Mouse (Mus musculus) MEL (cell line): ENCODE data around the gene Ssh2. TPM values are rescaled to one million over a fixed set of nuclear protein-coding genes. Genes with fewer than 3 reads are reported as not detected.

Source experiments
- DNase-seq: peaks from one replicate; pipeline ENCODE4 v3.0.0; 2011; ENCODE audit warnings: low read depth, low spot score
- H3K27ac ChIP-seq: 2 replicates; pipeline ENCODE4 v1.5.1; 2012; ENCODE audit warnings: low read depth, mild to moderate bottlenecking, control low read depth, low read length, moderate library complexity; ENCODE audit not compliant: control insufficient read depth
- H3K27me3 ChIP-seq, 2 experiments: fragments of 150-350 bp in 1 of 2; sonication (generic) in 1 of 2; 2 replicates each; pipeline ENCODE4 v1.6.1; 2012; ENCODE audit warnings: low read length in 2 of 2, mild to moderate bottlenecking in 2 of 2, improper control_type of control experiment in 1 of 2, moderate library complexity in 1 of 2; ENCODE audit not compliant: insufficient read depth in 2 of 2, control insufficient read depth in 1 of 2
- H3K36me3 ChIP-seq, 2 experiments: 2 replicates each; pipeline ENCODE4 v1.6.1; 2012 to 2014; ENCODE audit warnings: low read length in 2 of 2, improper control_type of control experiment in 1 of 2, inconsistent platforms in 1 of 2, mild to moderate bottlenecking in 1 of 2; ENCODE audit not compliant: insufficient read depth in 2 of 2, control insufficient read depth in 1 of 2
- H3K4me1 ChIP-seq, 2 experiments: fragments of 150-350 bp in 1 of 2; sonication (generic) in 1 of 2; 2 replicates each; pipeline ENCODE4 v1.6.1; 2012; ENCODE audit warnings: low read length in 2 of 2, improper control_type of control experiment in 1 of 2, mild to moderate bottlenecking in 1 of 2; ENCODE audit not compliant: insufficient read depth in 2 of 2, control insufficient read depth in 1 of 2
- H3K4me3 ChIP-seq, 2 experiments: fragments of 150-350 bp in 1 of 2; sonication (generic) in 1 of 2; 2 replicates each; pipeline ENCODE4 v1.5.1; 2012; ENCODE audit warnings: low read depth in 2 of 2, low read length in 2 of 2, mild to moderate bottlenecking in 2 of 2, moderate library complexity in 2 of 2, control low read depth in 1 of 2, improper control_type of control experiment in 1 of 2; ENCODE audit not compliant: control insufficient read depth in 1 of 2, insufficient read depth in 1 of 2
- H3K79me2 ChIP-seq: 2 replicates; pipeline ENCODE4 v1.6.1; 2012; ENCODE audit warnings: mild to moderate bottlenecking, low read length, moderate library complexity; ENCODE audit not compliant: control insufficient read depth, poor library complexity, insufficient read depth
- H3K9ac ChIP-seq: 2 replicates; pipeline ENCODE4 v1.6.1; 2012; ENCODE audit warnings: low read depth, mild to moderate bottlenecking, control low read depth, low read length, moderate library complexity; ENCODE audit not compliant: control insufficient read depth, poor library complexity, severe bottlenecking
- H3K9me3 ChIP-seq: fragments of 150-350 bp; sonication (generic); replicated peaks from 2 replicates; pipeline ENCODE4 v1.6.1; 2012; ENCODE audit warnings: mild to moderate bottlenecking, low read length, improper control_type of control experiment, moderate library complexity; ENCODE audit not compliant: insufficient read depth
- BHLHE40 ChIP-seq: IDR thresholded peaks from 2 replicates; pipeline ENCODE4 v1.6.1; 2012; ENCODE audit warnings: low read depth, mild to moderate bottlenecking, inconsistent platforms, low read length, improper control_type of control experiment, borderline replicate concordance
- CTCF ChIP-seq, 3 experiments: IDR thresholded peaks in 2 of 3; conservative IDR thresholded peaks in 1 of 3; 2 replicates each; pipeline ENCODE4 v1.5.1; 2011 to 2012; ENCODE audit warnings: low read length in 3 of 3, low read depth in 2 of 3, mild to moderate bottlenecking in 2 of 3, improper control_type of control experiment in 1 of 3, inconsistent platforms in 1 of 3, mixed read lengths in 1 of 3, moderate library complexity in 1 of 3; ENCODE audit not compliant: control insufficient read depth in 1 of 3, insufficient read depth in 1 of 3, poor library complexity in 1 of 3, severe bottlenecking in 1 of 3
- E2F4 ChIP-seq: IDR thresholded peaks from 2 replicates; pipeline ENCODE4 v1.6.1; 2011; ENCODE audit warnings: low read depth, low read length, improper control_type of control experiment, borderline replicate concordance
- ELF1 ChIP-seq: IDR thresholded peaks from 2 replicates; pipeline ENCODE4 v1.6.1; 2014; ENCODE audit warnings: low read depth, mild to moderate bottlenecking, inconsistent platforms, low read length, improper control_type of control experiment, moderate library complexity
- EP300 ChIP-seq, 2 experiments: IDR thresholded peaks; 2 replicates each; pipeline ENCODE4 v1.6.1; 2011; ENCODE audit warnings: improper control_type of control experiment in 2 of 2, low read length in 2 of 2, low read depth in 1 of 2, mild to moderate bottlenecking in 1 of 2
- ETS1 ChIP-seq: IDR thresholded peaks from 2 replicates; pipeline ENCODE4 v1.6.1; 2012; ENCODE audit warnings: low read depth, mild to moderate bottlenecking, inconsistent platforms, low read length, improper control_type of control experiment, moderate library complexity
- GABPA ChIP-seq: IDR thresholded peaks from 2 replicates; pipeline ENCODE4 v1.6.1; 2012; ENCODE audit warnings: low read depth, mild to moderate bottlenecking, inconsistent platforms, low read length, improper control_type of control experiment, moderate library complexity
- MAFK ChIP-seq: IDR thresholded peaks from 2 replicates; pipeline ENCODE4 v1.6.1; 2011; ENCODE audit warnings: low read depth, mild to moderate bottlenecking, low read length, improper control_type of control experiment, borderline replicate concordance
- MEF2A ChIP-seq: IDR thresholded peaks from 2 replicates; pipeline ENCODE4 v1.6.1; 2014; ENCODE audit warnings: low read depth, mild to moderate bottlenecking, inconsistent platforms, low read length, improper control_type of control experiment; ENCODE audit not compliant: poor library complexity, insufficient replicate concordance, severe bottlenecking; ENCODE audit errors: extremely low read depth
- MXI1 ChIP-seq: IDR thresholded peaks from 2 replicates; pipeline ENCODE4 v1.6.1; 2011; ENCODE audit warnings: mild to moderate bottlenecking, low read depth, low read length, improper control_type of control experiment
- MYC ChIP-seq: IDR thresholded peaks from 2 replicates; pipeline ENCODE4 v1.6.1; 2011; ENCODE audit warnings: low read depth, mild to moderate bottlenecking, low read length, improper control_type of control experiment, moderate library complexity
- NELFE ChIP-seq: IDR thresholded peaks from 2 replicates; pipeline ENCODE4 v1.6.1; 2011; ENCODE audit warnings: low read depth, low read length, improper control_type of control experiment
- NRF1 ChIP-seq: IDR thresholded peaks from 2 replicates; pipeline ENCODE4 v1.6.1; 2014; ENCODE audit warnings: low read depth, mild to moderate bottlenecking, inconsistent platforms, low read length, improper control_type of control experiment, moderate library complexity; ENCODE audit not compliant: poor library complexity, insufficient read depth, severe bottlenecking
- POLR2A ChIP-seq, 2 experiments: IDR thresholded peaks; 2 replicates each; pipeline ENCODE4 v1.6.1; 2011 to 2012; ENCODE audit warnings: low read length in 2 of 2, mild to moderate bottlenecking in 2 of 2, control low read depth in 1 of 2, improper control_type of control experiment in 1 of 2, low read depth in 1 of 2, moderate library complexity in 1 of 2; ENCODE audit not compliant: control insufficient read depth in 1 of 2, insufficient read depth in 1 of 2, poor library complexity in 1 of 2
- POLR2AphosphoS5 ChIP-seq: IDR thresholded peaks from 2 replicates; pipeline ENCODE4 v1.6.1; 2012; ENCODE audit warnings: low read depth, borderline replicate concordance, mild to moderate bottlenecking, inconsistent platforms, low read length, moderate library complexity, mixed read lengths
- RAD21 ChIP-seq: IDR thresholded peaks from 2 replicates; pipeline ENCODE4 v1.6.1; 2011; ENCODE audit warnings: mild to moderate bottlenecking, low read depth, low read length, improper control_type of control experiment
- SIN3A ChIP-seq: IDR thresholded peaks from 2 replicates; pipeline ENCODE4 v1.6.1; 2012; ENCODE audit warnings: low read length, improper control_type of control experiment, inconsistent platforms
- SMC3 ChIP-seq: IDR thresholded peaks from 2 replicates; pipeline ENCODE4 v1.6.1; 2011; ENCODE audit warnings: low read depth, low read length, improper control_type of control experiment
- TAL1 ChIP-seq: IDR thresholded peaks from 2 replicates; pipeline ENCODE4 v1.6.1; 2012; ENCODE audit warnings: mild to moderate bottlenecking, inconsistent platforms, low read length, moderate library complexity, mixed read lengths
- TBP ChIP-seq: IDR thresholded peaks from 2 replicates; pipeline ENCODE4 v1.8.0; 2011; ENCODE audit warnings: low read depth, low read length, improper control_type of control experiment
- ZC3H11A ChIP-seq: IDR thresholded peaks from 2 replicates; pipeline ENCODE4 v1.6.1; 2012; ENCODE audit warnings: low read depth, mild to moderate bottlenecking, inconsistent platforms, low read length, improper control_type of control experiment
- ZNF384 ChIP-seq: IDR thresholded peaks from 2 replicates; pipeline ENCODE4 v1.6.1; 2012; ENCODE audit warnings: low read depth, mild to moderate bottlenecking, inconsistent platforms, low read length, improper control_type of control experiment
- polyA plus RNA-seq, 2 experiments: library from polyadenylated mRNA; stranded (reverse) in 1 of 2; unstranded in 1 of 2; fragments of >175 nt in 1 of 2; fragments of >200 nt in 1 of 2; gene quantifications; 2 replicates each; pipeline versions ENCODE4 v1.2.1 to v1.2.4; 2012; ENCODE audit warnings: low replicate concordance in 2 of 2, low read depth in 1 of 2; ENCODE audit not compliant: insufficient read length in 2 of 2, insufficient read depth in 1 of 2, missing spikeins in 1 of 2
- total RNA-seq: library from RNA; depleted of rRNA; stranded (reverse); fragments of 300-350 nt; gene quantifications from 2 replicates; pipeline ENCODE4 v1.2.3, GENCODE M21; 2012

Ssh2 gene
- total and polyA plus RNA-seq, 3 experiments: 6.3 to 29.2 (median 16.5) TPM

GRCm38 (mm10) chr11:77317721-77318477 lies 101.8 kb downstream of the Ssh2 start:
- peaks cover 0 to 38% of the 10 kb centered on the region in 2 experiments; a peak in 2 of 4 replicates for H3K36me3 ChIP-seq
- H3K9ac ChIP-seq: no peak overlapping the region
- no peak overlapping the region for H3K4me3 ChIP-seq
- no peaks in the 10 kb centered on the region for H3K27me3 ChIP-seq
- TF ChIP-seq SIN3A (no peak), RAD21 (peak; percentile 53), ZC3H11A (0 out of 2 replicates have a peak, but pooled peaks have one; percentile 7), E2F4 (no peak), BHLHE40 (no peak), NELFE (no peak), ZNF384 (0 out of 2 replicates have a peak, but pooled peaks have one; percentile 14), NRF1 (no peak), MEF2A (no peak), POLR2AphosphoS5 (no peak), ETS1 (no peak), MYC (no peak), GABPA (no peak), ELF1 (no peak), SMC3 (peak; percentile 57), CTCF (IDR thresholded peaks at IDR 0.05 in 2 of 3, conservative IDR thresholded peaks at IDR 0.05 in 1 of 3; ENCODE audit: control insufficient read depth in 1 of 3, insufficient read depth in 1 of 3, low read depth in 2 of 3, low read length in 3 of 3, poor library complexity in 1 of 3, severe bottlenecking in 1 of 3) (peak in 1 of 3 experiments; percentile 49; a peak in 2 of 6 replicates)
- TF ChIP-seq, all 39 proteins: peak for 5
- Histone ChIP-seq H3K27ac (no peak overlapping the region), H3K4me1 (peaks cover 17 to 27% of the 10 kb centered on the region in 2 experiments), H3K79me2 (no peaks in the 10 kb centered on the region), H3K9me3 (no peaks in the 10 kb centered on the region)
- peak; percentile 41 for DNase-seq

GRCm38 (mm10) chr11:77318478-77319118 lies 102.5 kb downstream of the Ssh2 start:
- TF ChIP-seq TAL1 (no peak), MXI1 (no peak), GABPA (0 out of 2 replicates have a peak, but pooled peaks have one; percentile 34), MAFK (no peak), SMC3 (peak; percentile 26; the same call in 1 of the 2 replicates), TBP (no peak), POLR2A (IDR thresholded peaks at IDR 0.05; ENCODE audit: control insufficient read depth in 1 of 2, insufficient read depth in 1 of 2, low read depth in 1 of 2, low read length in 2 of 2, poor library complexity in 1 of 2) (no peak), SIN3A (peak; percentile 46; the same call in 1 of the 2 replicates), EP300 (IDR thresholded peaks at IDR 0.05; ENCODE audit: low read depth in 1 of 2, low read length in 2 of 2) (peak in 1 of 2 experiments; percentile 75; a peak in 2 of 4 replicates)
- Histone ChIP-seq H3K36me3 (peaks cover 0 to 34% of the 10 kb centered on the region in 2 experiments; a peak in 2 of 4 replicates), H3K9me3 (no peaks in the 10 kb centered on the region), H3K79me2 (no peaks in the 10 kb centered on the region), H3K27ac (peak overlapping the region; percentile 40; the same call in 1 of the 2 replicates), H3K4me3 (no peak overlapping the region), H3K9ac (no peak overlapping the region), H3K27me3 (no peaks in the 10 kb centered on the region), H3K4me1 (peaks cover 15 to 25% of the 10 kb centered on the region in 2 experiments)
- DNase-seq: peak; percentile 82
